Mouse (Mus musculus) hindbrain, embryonic 14.5 days (tissue): ENCODE measurements at regions not wholly inside any gene's neighbourhood (a gene's known extent, or its start where the extent isn't known, plus 50 kb on each side); places are given as distances from the start of the nearest gene placed in this dataset.

Experiments used
- ATAC-seq: fragments of 200-750 bp; cut with Nextera tagmentation; 2 replicates; pipeline ENCODE4 v1.8.0; 2017; ENCODE audit warnings: moderate number of reproducible peaks, mild to moderate bottlenecking, moderate TSS enrichment, moderate library complexity; ENCODE audit not compliant: low FRiP score
- DNase-seq: peaks from one replicate; pipeline ENCODE4 v3.0.0-alpha.2; 2015; ENCODE audit warnings: low spot score
- H3K27ac ChIP-seq: fragments of 300-500 bp; sonication (generic); 2 replicates; pipeline ENCODE4 v1.5.1; 2014; ENCODE audit warnings: mild to moderate bottlenecking, moderate library complexity
- H3K27me3 ChIP-seq: fragments of 300-500 bp; sonication (generic); 2 replicates; pipeline ENCODE4 v1.6.1; 2014; ENCODE audit warnings: mild to moderate bottlenecking, low read length, mixed read lengths; ENCODE audit not compliant: control insufficient read depth, insufficient read depth
- H3K36me3 ChIP-seq: fragments of 300-500 bp; sonication (generic); replicated peaks from 2 replicates; pipeline ENCODE4 v1.6.1; 2014; ENCODE audit not compliant: control insufficient read depth, insufficient read depth
- H3K4me1 ChIP-seq: fragments of 300-500 bp; sonication (generic); replicated peaks from 2 replicates; pipeline ENCODE4 v1.6.1; 2014; ENCODE audit warnings: antibody characterized with exemption, low read length, mixed read lengths; ENCODE audit not compliant: control insufficient read depth, insufficient read depth
- H3K4me2 ChIP-seq: fragments of 300-500 bp; sonication (generic); replicated peaks from 2 replicates; pipeline ENCODE4 v1.6.1; 2014; ENCODE audit warnings: mild to moderate bottlenecking, moderate library complexity
- H3K4me3 ChIP-seq: fragments of 300-500 bp; sonication (generic); replicated peaks from 2 replicates; pipeline ENCODE4 v1.5.1; 2014; ENCODE audit warnings: mild to moderate bottlenecking, low read length
- H3K9ac ChIP-seq: fragments of 300-500 bp; sonication (generic); 2 replicates; pipeline ENCODE4 v1.6.1; 2014
- H3K9me3 ChIP-seq: fragments of 300-500 bp; sonication (generic); 2 replicates; pipeline ENCODE4 v1.6.1; 2016; ENCODE audit warnings: low read length; ENCODE audit not compliant: control insufficient read depth
- WGBS: fragments of 180-500 bp; shearing (Covaris S2); extraction: QIAGEN DNeasy Blood & Tissue Kit; methylation state at CpG from one replicate; pipeline ENCODE4 v1.1.7; 2014; 5-methylcytosine and 5-hydroxymethylcytosine counted together

DNA sequence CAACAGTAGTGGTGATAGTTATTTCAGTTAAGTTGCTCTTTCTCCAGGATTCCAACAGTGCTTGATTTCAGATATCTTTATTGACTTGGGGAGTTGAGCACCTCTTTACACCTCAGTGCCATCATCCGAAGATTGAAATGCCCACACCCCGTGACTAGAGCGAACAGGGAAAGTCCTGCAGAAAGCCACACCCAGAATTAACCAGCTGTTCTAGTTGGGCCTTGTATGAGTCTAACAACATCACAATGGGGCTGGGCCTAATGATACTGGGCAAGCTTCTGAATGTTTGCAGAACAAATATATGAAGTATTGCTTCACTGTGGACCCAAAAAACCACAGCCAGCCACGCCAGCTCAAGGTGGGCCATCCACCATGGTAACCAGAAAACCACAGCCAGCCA lies 100.1 kb upstream of the Rasgrp1 start:
- Histone ChIP-seq H3K4me3 (no peak overlapping the region), H3K4me1 (no peaks in the 10 kb centered on the region), H3K27ac (no peak overlapping the region), H3K36me3 (no peaks in the 10 kb centered on the region), H3K4me2 (no peak overlapping the region), H3K27me3 (no peaks in the 10 kb centered on the region), H3K9ac (no peak overlapping the region), H3K9me3 (no peaks in the 10 kb centered on the region)
- DNase-seq (no peak), ATAC-seq (no peak)
- 88% methylated on average over 4 of the region's 4 CpGs for WGBS

DNA sequence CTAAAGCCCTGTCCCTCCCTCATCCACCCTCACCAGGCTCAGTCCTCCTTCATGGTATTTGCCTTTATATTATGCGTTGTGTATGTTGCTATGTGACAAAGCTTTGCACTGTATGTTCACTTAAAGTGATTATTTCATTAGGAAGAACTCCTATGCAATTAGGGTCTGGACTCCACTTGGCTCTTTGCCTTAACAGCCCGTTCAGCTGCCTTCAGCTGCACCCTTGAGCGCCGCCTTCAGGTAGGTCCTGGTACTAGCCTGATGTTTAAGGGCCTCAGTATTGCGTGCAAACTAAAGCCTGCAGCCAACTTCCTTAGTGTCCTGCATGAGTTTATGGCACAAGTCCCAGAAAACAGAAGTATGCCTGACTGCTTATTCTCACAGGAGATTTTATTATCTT lies 101.9 kb upstream of the Rasgrp1 start:
- Histone ChIP-seq H3K4me1 (no peaks in the 10 kb centered on the region), H3K4me2 (no peak overlapping the region), H3K27ac (no peak overlapping the region), H3K9ac (no peak overlapping the region), H3K36me3 (no peaks in the 10 kb centered on the region), H3K4me3 (no peak overlapping the region), H3K9me3 (no peaks in the 10 kb centered on the region), H3K27me3 (no peaks in the 10 kb centered on the region)
- ATAC-seq (no peak), DNase-seq (no peak)
- 40% methylated on average over 5 of the region's 5 CpGs for WGBS

DNA sequence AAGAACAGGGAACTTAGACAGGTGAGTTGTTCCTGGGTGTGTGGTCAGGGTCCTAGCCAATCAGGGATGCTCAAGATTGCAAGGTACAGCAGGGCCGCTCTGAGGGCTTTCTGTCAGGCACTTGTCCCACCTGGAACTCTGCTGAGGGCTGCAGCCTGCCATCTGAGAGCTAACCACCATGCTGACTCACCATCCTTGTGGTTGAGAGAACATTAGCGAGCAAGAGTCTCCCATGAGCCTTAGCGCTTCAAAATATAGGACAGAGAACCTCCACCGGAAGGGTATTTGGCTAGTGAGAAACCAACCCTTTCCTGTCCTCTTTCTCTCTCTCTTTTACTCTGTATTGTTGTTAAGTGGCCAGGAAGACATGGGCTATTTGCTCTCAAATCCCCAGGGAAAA lies 104.1 kb upstream of the Rasgrp1 start:
- no peak overlapping the region for H3K4me3 ChIP-seq
- H3K36me3 ChIP-seq = no peaks in the 10 kb centered on the region
- WGBS = 91% methylated on average over 4 of the region's 4 CpGs
- no peak overlapping the region for H3K4me2 ChIP-seq
- no peak overlapping the region for H3K27ac ChIP-seq
- H3K4me1 ChIP-seq = no peaks in the 10 kb centered on the region
- H3K9me3 ChIP-seq = no peaks in the 10 kb centered on the region
- no peak overlapping the region for H3K9ac ChIP-seq
- H3K27me3 ChIP-seq = no peaks in the 10 kb centered on the region
- no peak for ATAC-seq
- no peak for DNase-seq

DNA sequence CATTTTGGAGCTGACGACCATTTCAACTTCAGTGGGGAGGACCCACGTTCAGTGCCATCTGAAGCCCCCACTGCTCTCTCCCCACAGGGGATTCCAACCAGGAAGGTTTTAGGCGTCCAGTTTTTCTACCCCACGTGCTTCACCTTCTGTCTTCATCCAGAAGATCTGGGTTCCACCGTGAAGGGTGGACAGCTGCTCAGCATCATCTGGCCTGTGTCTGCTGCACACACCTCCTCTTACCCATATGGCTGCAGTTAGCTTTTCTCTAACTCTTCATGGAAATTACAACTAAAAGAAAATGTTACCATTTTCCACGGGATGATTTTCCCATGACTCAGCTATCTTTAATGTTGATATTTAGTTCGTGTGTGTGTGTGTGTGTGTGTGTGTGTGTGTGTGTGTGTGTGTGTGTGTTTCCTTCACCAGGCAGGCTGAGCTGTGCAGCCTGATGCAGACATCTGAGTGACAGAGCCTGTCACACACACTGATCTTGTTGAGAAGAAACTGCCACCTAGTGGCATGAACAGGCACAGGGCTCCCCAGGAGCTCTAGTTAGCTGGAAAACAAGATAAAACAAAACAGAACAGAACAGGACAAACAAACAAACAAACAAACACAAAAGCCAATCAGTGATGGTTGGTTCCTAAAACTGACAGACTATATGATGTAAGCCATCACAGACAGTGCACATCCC lies 107.5 kb upstream of the Rasgrp1 start:
- no peaks in the 10 kb centered on the region for H3K9me3 ChIP-seq
- no peak overlapping the region for H3K9ac ChIP-seq
- no peaks in the 10 kb centered on the region for H3K36me3 ChIP-seq
- 65% methylated on average over 7 of the region's 7 CpGs for WGBS
- H3K27ac ChIP-seq = no peak overlapping the region
- H3K4me2 ChIP-seq = no peak overlapping the region
- H3K27me3 ChIP-seq = no peaks in the 10 kb centered on the region
- H3K4me3 ChIP-seq = no peak overlapping the region
- no peaks in the 10 kb centered on the region for H3K4me1 ChIP-seq
- ATAC-seq (peak; percentile 82), DNase-seq (peak; percentile 60)

DNA sequence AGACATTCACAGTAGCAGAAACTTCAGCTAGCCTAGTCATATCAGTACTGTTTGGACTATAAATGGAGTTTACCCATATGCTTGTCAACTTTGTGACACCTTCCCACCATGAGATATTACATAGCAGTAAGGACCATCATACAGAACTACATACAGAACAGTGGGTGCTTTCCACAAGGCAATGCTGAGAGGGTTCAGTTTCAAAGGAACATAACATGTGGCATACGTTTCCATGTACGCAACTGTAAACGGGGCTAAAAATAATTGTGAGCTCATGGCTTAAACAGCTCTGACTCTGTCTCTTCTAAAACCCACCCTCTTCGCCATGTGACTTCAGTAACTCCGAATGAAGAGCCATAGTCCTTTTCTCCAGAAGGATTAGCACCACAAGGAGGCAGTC lies 109.0 kb upstream of the Rasgrp1 start:
- WGBS = 86% methylated on average over 5 of the region's 5 CpGs
- Histone ChIP-seq H3K4me2 (no peak overlapping the region), H3K9ac (no peak overlapping the region), H3K4me3 (no peak overlapping the region), H3K36me3 (no peaks in the 10 kb centered on the region), H3K27ac (no peak overlapping the region), H3K4me1 (0 out of 2 replicates have a peak, but pooled peaks cover under 1% of the 10 kb centered on the region), H3K27me3 (no peaks in the 10 kb centered on the region), H3K9me3 (no peaks in the 10 kb centered on the region)
- no peak for ATAC-seq
- no peak for DNase-seq

DNA sequence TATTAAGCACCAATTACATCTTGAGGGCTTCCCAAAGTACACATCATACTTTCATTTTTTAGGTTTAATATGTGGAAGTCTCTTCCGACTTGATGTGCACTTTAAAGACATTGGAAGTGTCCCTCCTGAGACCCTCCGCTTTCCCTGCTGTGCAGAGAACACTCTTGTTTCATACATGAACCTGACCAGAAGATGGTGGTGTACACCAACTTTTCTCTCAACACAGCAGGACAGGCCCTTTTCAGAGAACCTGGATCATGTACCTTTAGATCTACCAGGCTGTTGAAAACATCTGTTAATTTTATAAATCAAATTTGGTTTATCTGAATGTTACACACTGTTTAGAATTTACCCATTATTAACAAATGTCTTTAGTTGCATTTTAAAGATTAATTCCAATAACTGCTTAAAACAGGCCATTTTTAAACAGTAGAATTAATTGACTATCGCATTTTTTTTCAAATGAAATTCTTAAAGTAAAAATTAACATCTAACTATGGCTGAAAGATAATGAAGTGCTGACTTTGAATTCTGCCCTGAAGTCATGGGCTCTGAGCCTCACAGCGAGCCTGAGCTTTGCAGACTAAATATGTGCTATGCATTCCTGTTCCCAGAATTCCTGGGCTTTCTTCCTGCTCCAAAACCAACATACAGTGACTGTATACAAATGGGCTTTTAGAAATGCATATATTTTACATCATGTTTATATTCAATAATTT lies 112.4 kb upstream of the Rasgrp1 start:
- ATAC-seq = no peak
- WGBS = 71% methylated on average over 4 of the region's 4 CpGs
- H3K4me1 ChIP-seq = 0 out of 2 replicates have a peak, but pooled peaks cover 3% of the 10 kb centered on the region
- H3K27ac ChIP-seq = no peak overlapping the region
- H3K4me2 ChIP-seq = no peak overlapping the region
- H3K27me3 ChIP-seq = no peaks in the 10 kb centered on the region
- no peaks in the 10 kb centered on the region for H3K9me3 ChIP-seq
- no peak overlapping the region for H3K9ac ChIP-seq
- no peaks in the 10 kb centered on the region for H3K36me3 ChIP-seq
- peak; percentile 66 for DNase-seq
- no peak overlapping the region for H3K4me3 ChIP-seq

DNA sequence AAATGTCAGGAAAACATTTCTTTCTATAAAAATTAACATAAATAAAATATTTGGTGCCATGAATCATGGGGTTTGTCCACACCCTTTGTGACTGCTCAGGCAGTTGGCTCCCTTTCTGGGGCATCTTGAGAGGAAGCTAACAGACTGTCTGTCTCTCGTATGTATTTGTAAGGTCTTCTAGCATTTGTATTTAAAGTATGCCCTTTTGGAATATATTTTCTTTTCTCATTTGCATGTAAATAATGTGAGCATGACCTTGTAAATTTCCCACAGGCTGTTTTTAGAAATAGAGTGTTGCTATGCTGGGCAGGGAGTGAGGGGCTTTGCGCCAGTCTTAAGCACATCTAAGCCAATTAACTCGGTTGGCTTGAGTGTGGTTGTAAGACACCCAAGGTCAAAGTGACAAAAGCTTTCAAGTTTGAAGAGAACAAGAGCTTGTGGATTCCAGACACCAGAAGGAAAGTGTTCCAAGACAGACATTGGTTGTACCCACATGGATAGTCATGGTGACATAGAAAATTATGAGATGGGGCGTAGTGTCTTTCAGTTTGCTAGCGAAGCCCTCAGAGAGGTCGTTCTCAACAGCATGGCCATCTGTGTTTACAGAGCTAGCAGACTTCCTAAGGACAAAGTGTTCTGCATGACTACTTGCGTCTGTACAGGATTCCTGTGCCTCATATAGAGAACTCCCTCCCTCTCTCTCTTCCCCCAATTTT lies 113.1 kb upstream of the Rasgrp1 start:
- Histone ChIP-seq H3K4me1 (0 out of 2 replicates have a peak, but pooled peaks cover 3% of the 10 kb centered on the region), H3K27me3 (no peaks in the 10 kb centered on the region), H3K27ac (0 out of 2 replicates have a peak overlapping the region, but pooled peaks have one; percentile 5), H3K9ac (no peak overlapping the region), H3K9me3 (no peaks in the 10 kb centered on the region), H3K36me3 (no peaks in the 10 kb centered on the region), H3K4me3 (no peak overlapping the region), H3K4me2 (no peak overlapping the region)
- DNase-seq = no peak
- ATAC-seq = peak; percentile 67; the same call in 1 of the 2 replicates
- 32% methylated on average over 7 of the region's 7 CpGs for WGBS

DNA sequence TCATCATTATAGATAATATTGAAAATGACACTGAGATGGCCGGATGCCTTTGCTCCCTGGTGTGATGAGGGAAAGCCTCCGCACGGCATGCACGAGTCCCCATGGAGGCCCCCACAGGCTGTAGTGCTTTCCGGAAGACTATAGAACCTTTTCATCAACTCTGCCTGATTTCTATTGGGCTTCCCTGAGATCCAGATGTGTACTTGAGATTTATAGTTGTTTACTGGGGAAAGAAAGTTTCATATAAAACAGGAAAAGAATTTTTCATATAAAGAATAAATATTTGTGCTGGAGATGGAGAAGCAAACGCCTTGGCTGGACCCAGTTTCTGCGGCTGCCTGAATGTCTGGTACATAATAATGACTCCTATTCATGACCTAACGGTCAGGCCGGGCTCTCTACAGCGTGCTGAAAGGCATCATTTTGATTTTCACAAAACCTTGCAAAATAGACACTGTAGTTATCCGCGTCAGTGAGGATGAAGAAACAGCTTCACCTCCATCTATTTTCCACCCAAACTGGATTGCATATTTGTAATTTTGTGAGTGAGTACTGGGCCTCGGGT lies 113.7 kb upstream of the Rasgrp1 start:
- Histone ChIP-seq H3K9ac (no peak overlapping the region), H3K9me3 (no peaks in the 10 kb centered on the region), H3K36me3 (no peaks in the 10 kb centered on the region), H3K4me1 (0 out of 2 replicates have a peak, but pooled peaks cover 3% of the 10 kb centered on the region), H3K4me3 (no peak overlapping the region), H3K27ac (no peak overlapping the region), H3K27me3 (no peaks in the 10 kb centered on the region), H3K4me2 (no peak overlapping the region)
- WGBS = 59% methylated on average over 13 of the region's 13 CpGs
- DNase-seq = no peak
- no peak for ATAC-seq
